Mouse (Mus musculus) kidney, postnatal 0 days (tissue): ENCODE measurements around the gene Tbx6. TPM values are rescaled to one million over a fixed set of nuclear protein-coding genes. Genes with fewer than 3 reads are reported as not detected.
A peak's percentile ranks its signal among the peaks of the same experiment; 100 is the strongest.

Experiments
- ATAC-seq: fragments of 200-750 bp; cut with Nextera tagmentation; replicated peaks from 2 replicates; pipeline ENCODE4 v1.8.0; 2017; ENCODE audit warnings: low read depth, moderate number of reproducible peaks, moderate TSS enrichment, moderate library complexity; ENCODE audit not compliant: low FRiP score
- DNase-seq: peaks from one replicate; pipeline ENCODE4 v3.0.0-alpha.2; 2016; ENCODE audit warnings: low spot score
- H3K27ac ChIP-seq: fragments of 300-500 bp; sonication (generic); 2 replicates; pipeline ENCODE4 v1.5.1; 2014; ENCODE audit warnings: mild to moderate bottlenecking
- H3K27me3 ChIP-seq: fragments of 300-500 bp; sonication (generic); 2 replicates; pipeline ENCODE4 v1.6.1; 2014; ENCODE audit warnings: low read length, mixed read lengths; ENCODE audit not compliant: insufficient read depth
- H3K36me3 ChIP-seq: fragments of 300-500 bp; sonication (generic); 2 replicates; pipeline ENCODE4 v1.6.1; 2014; ENCODE audit warnings: low read length, mixed read lengths; ENCODE audit not compliant: insufficient read depth
- H3K4me1 ChIP-seq: fragments of 300-500 bp; sonication (generic); replicated peaks from 2 replicates; pipeline ENCODE4 v1.6.1; 2014; ENCODE audit warnings: antibody characterized with exemption, low read length, mixed read lengths; ENCODE audit not compliant: insufficient read depth
- H3K4me2 ChIP-seq: fragments of 300-500 bp; sonication (generic); 2 replicates; pipeline ENCODE4 v1.6.1; 2014; ENCODE audit warnings: mild to moderate bottlenecking, low read length, moderate library complexity, mixed read lengths
- H3K4me3 ChIP-seq: fragments of 300-500 bp; sonication (generic); replicated peaks from 2 replicates; pipeline ENCODE4 v1.5.1; 2014; ENCODE audit warnings: low read depth, low read length
- H3K9ac ChIP-seq: fragments of 300-500 bp; sonication (generic); 2 replicates; pipeline ENCODE4 v1.6.1; 2014; ENCODE audit warnings: low read depth, low read length
- H3K9me3 ChIP-seq: fragments of 300-500 bp; sonication (generic); replicated peaks from 2 replicates; pipeline ENCODE4 v1.6.1; 2016; ENCODE audit warnings: low read length, inconsistent platforms, mixed read lengths
- CTCF ChIP-seq: IDR thresholded peaks from 2 replicates; pipeline ENCODE4 v1.5.1; 2016; ENCODE audit warnings: antibody characterized with exemption, low read depth, mild to moderate bottlenecking, moderate library complexity
- WGBS: fragments of 180-500 bp; shearing (Covaris S2); extraction: QIAGEN DNeasy Blood & Tissue Kit; methylation state at CpG from one replicate; pipeline ENCODE4 v1.1.7; 2014; 5-methylcytosine and 5-hydroxymethylcytosine counted together
- polyA plus RNA-seq: library from polyadenylated mRNA; unstranded; fragments of >200 nt; fragmentation: Nextera tagmentation; extraction: Ambion mirVana; gene quantifications from 2 replicates; pipeline ENCODE4 v1.2.1, GENCODE M21; 2015

Gene Tbx6
- polyA plus RNA-seq, 1 experiment from 2014 or later: 0.21 TPM

DNA sequence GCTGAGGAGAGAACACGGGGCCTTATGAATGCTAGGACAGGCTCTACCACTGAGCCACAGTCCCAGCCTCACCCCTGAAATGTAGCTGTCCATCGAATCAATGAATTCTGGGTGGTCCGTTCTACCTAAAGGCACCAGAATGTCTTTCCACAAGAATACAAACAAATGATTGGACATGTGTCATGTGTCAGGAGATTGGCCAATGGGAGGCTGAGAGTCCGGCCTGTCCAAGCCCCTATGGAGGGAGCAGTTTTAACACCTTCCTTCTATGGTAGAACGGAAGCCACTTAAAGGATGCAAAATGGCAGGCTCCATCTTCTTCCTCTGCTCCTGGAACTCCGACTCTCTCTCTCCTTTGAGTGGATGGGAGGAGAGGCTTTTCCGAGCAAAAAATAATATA lies 36.3 kb downstream of the Tbx6 start:
- ATAC-seq (no peak), DNase-seq (no peak)
- no peaks in the 10 kb centered on the region for H3K27me3 ChIP-seq
- H3K9me3 ChIP-seq: no peaks in the 10 kb centered on the region
- no peak overlapping the region for H3K9ac ChIP-seq
- H3K4me1 ChIP-seq: no peaks in the 10 kb centered on the region
- 81% methylated on average over 7 of the region's 7 CpGs for WGBS
- TF ChIP-seq CTCF: no peak
- H3K4me2 ChIP-seq: no peak overlapping the region
- H3K36me3 ChIP-seq: no peaks in the 10 kb centered on the region
- H3K27ac ChIP-seq: no peak overlapping the region
- no peak overlapping the region for H3K4me3 ChIP-seq

DNA sequence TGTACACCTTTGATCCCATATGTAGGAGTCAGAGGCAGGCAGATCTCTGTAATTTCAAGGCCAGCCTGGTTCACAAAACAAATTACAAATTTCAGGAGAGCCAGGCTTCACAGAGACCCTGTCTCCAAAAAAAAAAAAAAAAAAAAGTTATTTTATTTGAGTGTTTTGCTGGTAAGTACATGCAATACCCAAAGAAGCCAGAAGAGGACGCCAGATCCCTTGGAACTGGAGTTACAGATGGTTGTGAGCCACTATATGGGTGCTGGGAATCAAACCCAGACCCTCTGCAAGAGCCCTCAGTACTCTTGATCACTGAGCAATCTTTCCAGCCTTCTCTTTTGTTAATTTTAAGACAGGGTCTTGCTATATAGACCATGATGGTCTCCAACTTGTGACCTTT lies 37.5 kb downstream of the Tbx6 start:
- no peak overlapping the region for H3K4me3 ChIP-seq
- no peak overlapping the region for H3K4me2 ChIP-seq
- DNase-seq: no peak
- H3K27me3 ChIP-seq: no peaks in the 10 kb centered on the region
- H3K9me3 ChIP-seq: no peaks in the 10 kb centered on the region
- no peak overlapping the region for H3K9ac ChIP-seq
- H3K27ac ChIP-seq: no peak overlapping the region
- peak; percentile 22; the same call in 1 of the 2 replicates for TF ChIP-seq CTCF
- no peak for ATAC-seq
- no peaks in the 10 kb centered on the region for H3K36me3 ChIP-seq
- 25% methylated on average over 1 of the region's 1 CpGs for WGBS
- peaks cover 4% of the 10 kb centered on the region; the same call in 1 of the 2 replicates for H3K4me1 ChIP-seq

DNA sequence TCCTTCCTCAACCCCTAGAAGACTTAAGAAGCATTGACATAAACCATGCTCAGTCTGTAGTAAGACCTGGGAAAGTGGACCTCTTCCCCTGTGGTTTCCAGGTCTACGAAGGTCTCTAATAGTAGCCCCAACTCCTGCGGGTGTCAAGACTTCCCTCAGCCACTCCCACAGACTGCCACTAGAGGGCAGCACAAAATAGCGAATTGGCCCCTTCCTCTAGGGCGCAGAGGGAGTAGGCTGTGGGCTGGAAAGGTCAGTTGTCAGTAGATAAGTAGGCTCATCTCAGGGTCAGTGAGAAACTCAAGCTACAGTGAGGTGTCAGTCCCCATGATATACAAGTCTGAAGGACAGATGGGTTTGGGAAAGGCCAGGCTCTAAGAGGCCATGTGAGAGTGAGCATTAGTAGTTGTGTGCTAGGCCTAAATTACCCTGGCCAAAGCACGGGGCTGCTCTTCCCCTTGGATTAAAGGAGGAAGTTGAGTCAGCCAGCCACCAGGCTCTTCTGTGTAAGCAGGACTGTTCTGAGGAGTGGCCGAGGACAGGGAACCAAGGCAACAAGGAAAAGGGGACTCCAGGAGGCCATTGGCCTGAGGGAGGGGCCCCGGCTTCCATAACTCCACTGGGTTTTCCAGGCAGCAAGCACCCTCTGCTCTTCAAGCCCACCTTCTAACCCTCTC lies 40.7 kb downstream of the Tbx6 start:
- no peaks in the 10 kb centered on the region for H3K36me3 ChIP-seq
- 29% methylated on average over 7 of the region's 7 CpGs for WGBS
- TF ChIP-seq CTCF: peak; percentile 98
- no peak overlapping the region for H3K4me2 ChIP-seq
- ATAC-seq (no peak), DNase-seq (peak; percentile 86)
- peaks cover 4% of the 10 kb centered on the region; the same call in 1 of the 2 replicates for H3K4me1 ChIP-seq
- no peaks in the 10 kb centered on the region for H3K27me3 ChIP-seq
- no peaks in the 10 kb centered on the region for H3K9me3 ChIP-seq
- H3K9ac ChIP-seq: no peak overlapping the region
- H3K27ac ChIP-seq: no peak overlapping the region
- no peak overlapping the region for H3K4me3 ChIP-seq

DNA sequence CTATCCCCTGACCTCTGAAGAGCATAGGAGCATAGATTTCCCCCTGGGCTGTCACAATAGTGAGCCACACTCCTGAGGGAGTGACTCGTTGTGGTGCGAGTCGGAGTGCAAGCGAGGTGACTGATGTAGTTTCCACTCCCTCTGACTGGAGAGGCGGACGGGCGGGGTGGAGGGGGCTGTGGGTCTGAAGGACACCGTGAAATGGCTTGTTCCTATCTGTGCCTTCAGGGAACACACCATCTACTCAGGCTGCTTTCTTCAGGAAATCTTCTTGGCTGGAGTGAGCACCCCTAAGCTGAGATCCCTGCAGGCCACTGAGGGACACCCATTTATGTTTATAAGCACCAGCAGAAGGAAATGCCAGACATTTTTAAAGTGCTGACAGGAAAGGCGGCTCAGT lies 41.5 kb downstream of the Tbx6 start:
- no peak overlapping the region for H3K4me3 ChIP-seq
- H3K4me1 ChIP-seq: peaks cover 4% of the 10 kb centered on the region; the same call in 1 of the 2 replicates
- no peaks in the 10 kb centered on the region for H3K9me3 ChIP-seq
- H3K27me3 ChIP-seq: no peaks in the 10 kb centered on the region
- no peak for TF ChIP-seq CTCF
- no peak overlapping the region for H3K27ac ChIP-seq
- no peak overlapping the region for H3K9ac ChIP-seq
- no peak for DNase-seq
- H3K4me2 ChIP-seq: peak overlapping the region; percentile 51
- WGBS: 20% methylated on average over 9 of the region's 9 CpGs
- no peak for ATAC-seq
- no peaks in the 10 kb centered on the region for H3K36me3 ChIP-seq

DNA sequence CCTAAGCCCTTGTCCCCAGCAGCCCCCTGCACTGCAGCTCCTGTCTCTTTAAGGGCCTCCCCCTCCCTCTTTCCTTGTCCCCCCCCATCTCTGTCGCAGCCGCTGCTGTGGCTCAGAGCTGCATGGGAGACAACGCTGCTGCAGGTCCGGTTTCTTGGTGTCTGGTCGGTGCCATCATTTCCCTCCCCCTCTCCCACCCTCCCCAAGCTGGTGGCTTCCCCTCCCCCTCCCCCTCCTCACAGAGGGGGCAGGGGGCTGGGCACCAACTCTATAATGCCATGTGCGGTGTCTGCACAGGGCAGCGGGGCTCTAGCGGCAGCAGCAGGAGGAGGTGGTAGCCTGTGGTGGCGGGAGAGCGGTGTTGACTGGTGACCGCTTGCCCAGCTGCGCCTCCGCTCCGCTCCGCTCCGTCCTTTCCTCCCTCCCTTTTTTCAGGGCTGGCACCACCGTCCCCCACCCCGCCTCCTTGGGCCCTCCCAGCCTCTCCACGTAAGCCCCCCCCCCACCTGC lies 42.0 kb downstream of the Tbx6 start:
- Histone ChIP-seq H3K4me3 (no peak overlapping the region), H3K4me2 (peak overlapping the region; percentile 51), H3K9ac (no peak overlapping the region), H3K4me1 (peaks cover 4% of the 10 kb centered on the region; the same call in 1 of the 2 replicates), H3K9me3 (no peaks in the 10 kb centered on the region), H3K36me3 (no peaks in the 10 kb centered on the region), H3K27ac (no peak overlapping the region), H3K27me3 (no peaks in the 10 kb centered on the region)
- no peak for TF ChIP-seq CTCF
- DNase-seq: no peak
- ATAC-seq: 0 out of 2 replicates have a peak, but pooled peaks have one; percentile 9
- 1% methylated on average over 12 of the region's 19 CpGs for WGBS

DNA sequence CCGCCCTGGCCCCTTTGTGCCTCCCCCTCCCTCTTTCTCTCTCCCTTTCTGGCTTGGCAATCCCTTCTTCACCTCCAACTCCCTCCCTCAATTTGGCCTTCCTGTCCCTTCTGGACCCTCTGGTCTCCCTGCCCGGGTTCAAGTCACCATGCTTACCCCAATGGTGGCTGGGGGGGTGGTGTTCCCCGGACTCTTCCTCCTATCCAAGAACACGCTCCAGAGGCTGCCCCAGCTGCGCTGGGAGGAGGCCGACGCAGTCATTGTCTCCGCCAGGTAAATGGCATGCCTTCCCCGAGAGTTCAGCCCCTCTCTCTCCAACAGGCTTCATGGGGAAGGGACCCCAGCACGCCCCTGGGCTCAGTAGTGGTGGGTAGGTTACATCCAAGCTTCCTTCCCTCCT lies 42.7 kb downstream of the Tbx6 start:
- Histone ChIP-seq H3K27ac (no peak overlapping the region), H3K36me3 (no peaks in the 10 kb centered on the region), H3K4me3 (no peak overlapping the region), H3K4me2 (no peak overlapping the region), H3K4me1 (peaks cover 4% of the 10 kb centered on the region; the same call in 1 of the 2 replicates), H3K27me3 (no peaks in the 10 kb centered on the region), H3K9me3 (no peaks in the 10 kb centered on the region), H3K9ac (no peak overlapping the region)
- DNase-seq: no peak
- TF ChIP-seq CTCF: no peak
- no peak for ATAC-seq
- WGBS: 14% methylated on average over 10 of the region's 10 CpGs
